Mouse (Mus musculus) thymus, adult 2 months (tissue): ENCODE measurements around the gene Rnase10. TPM values are rescaled to one million over a fixed set of nuclear protein-coding genes. Genes with fewer than 3 reads are reported as not detected.

ENCODE experiments used
- DNase-seq: peaks from one replicate; pipeline ENCODE4 v3.0.0; 2021
- H3K27ac ChIP-seq: fragments of 200-500 bp; 2 replicates; pipeline ENCODE4 v1.5.1; 2012; ENCODE audit warnings: low read length, control low read depth; ENCODE audit not compliant: control insufficient read depth, insufficient read depth
- H3K27me3 ChIP-seq: fragments of 200-500 bp; 2 replicates; pipeline ENCODE4 v1.6.1; 2012; ENCODE audit warnings: mild to moderate bottlenecking, low read length, moderate library complexity, mixed read lengths; ENCODE audit not compliant: control insufficient read depth, insufficient read depth
- H3K36me3 ChIP-seq: fragments of 200-500 bp; 2 replicates; pipeline ENCODE4 v1.6.1; 2012; ENCODE audit warnings: mild to moderate bottlenecking, low read length, moderate library complexity; ENCODE audit not compliant: control insufficient read depth, insufficient read depth
- H3K4me1 ChIP-seq: fragments of 200-500 bp; replicated peaks from 2 replicates; pipeline ENCODE4 v1.6.1; 2012; ENCODE audit warnings: low read length; ENCODE audit not compliant: control insufficient read depth, insufficient read depth
- H3K4me3 ChIP-seq: fragments of 200-500 bp; 2 replicates; pipeline ENCODE4 v1.5.1; 2012; ENCODE audit warnings: mild to moderate bottlenecking, low read length, control low read depth, moderate library complexity; ENCODE audit not compliant: control insufficient read depth, insufficient read depth
- CTCF ChIP-seq: fragments of 200-500 bp; IDR thresholded peaks from 2 replicates; pipeline ENCODE4 v1.5.1; 2012; ENCODE audit warnings: mild to moderate bottlenecking, control low read depth, low read length, moderate library complexity, borderline replicate concordance; ENCODE audit not compliant: control insufficient read depth, poor library complexity, insufficient read depth; ENCODE audit errors: extremely low read depth
- POLR2A ChIP-seq: fragments of 200-500 bp; IDR thresholded peaks from 2 replicates; pipeline ENCODE4 v1.6.1; 2012; ENCODE audit warnings: mild to moderate bottlenecking, low read length, control low read depth, moderate library complexity; ENCODE audit not compliant: control insufficient read depth, poor library complexity, insufficient read depth; ENCODE audit errors: extremely low read depth
- WGBS: fragments of 180-500 bp; shearing (Covaris S2); methylation state at CpG from one replicate; pipeline ENCODE4 v1.1.7; 2018; 5-methylcytosine and 5-hydroxymethylcytosine counted together
- polyA plus RNA-seq: library from polyadenylated mRNA; depleted of rRNA; stranded (reverse); fragments of >200 nt; gene quantifications from 2 replicates; pipeline ENCODE4 v1.2.3, GENCODE M21; 2012

Gene Rnase10
- polyA plus RNA-seq, 1 experiment, result 0.05 TPM

DNA sequence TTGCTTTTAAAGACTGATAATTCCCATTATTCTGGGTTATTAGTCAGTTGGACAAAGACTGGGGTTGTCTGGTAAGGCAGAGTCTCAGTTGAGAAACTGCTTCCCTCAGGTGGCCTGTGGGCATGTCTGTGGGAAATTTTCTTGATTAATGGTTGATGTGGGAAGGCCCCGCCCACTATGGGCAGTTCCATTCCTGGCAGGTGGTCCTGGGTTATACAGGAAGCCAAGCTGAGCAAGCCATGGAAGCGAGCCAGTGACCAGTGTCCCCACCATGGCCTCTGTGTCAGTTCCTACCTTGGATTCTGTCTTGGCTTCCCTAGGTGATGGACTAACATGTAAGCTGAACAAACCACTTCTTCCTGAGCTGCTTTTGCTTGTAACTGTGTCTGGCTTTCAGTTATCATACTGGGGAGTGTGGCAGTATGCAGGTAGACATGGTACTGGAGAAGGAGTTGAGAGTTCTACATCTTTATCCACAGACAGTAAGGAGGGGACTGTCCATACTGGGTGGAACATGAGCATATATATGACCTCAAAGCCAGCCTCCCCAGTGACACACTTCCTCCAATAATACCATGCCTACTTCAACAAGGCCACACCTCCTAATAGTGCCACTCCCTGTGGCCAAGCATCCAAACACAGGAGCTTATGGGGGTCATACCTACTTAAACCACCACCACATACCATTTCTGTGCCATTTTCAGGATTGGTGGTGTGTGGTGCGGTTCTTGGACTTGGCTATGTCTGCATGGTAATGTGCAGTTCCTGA lies 20.0 kb downstream of the Rnase10 start:
- Histone ChIP-seq H3K27ac (no peak overlapping the region), H3K27me3 (no peaks in the 10 kb centered on the region), H3K4me3 (no peak overlapping the region), H3K4me1 (no peaks in the 10 kb centered on the region), H3K36me3 (no peaks in the 10 kb centered on the region)
- 76% methylated on average over 3 of the region's 3 CpGs for WGBS
- TF ChIP-seq CTCF (no peak), POLR2A (no peak)
- no peak for DNase-seq

- 89% methylated on average over 1 of the region's 1 CpGs for WGBS
- TF ChIP-seq CTCF (no peak), POLR2A (no peak)
- no peak for DNase-seq
- Histone ChIP-seq H3K36me3 (no peaks in the 10 kb centered on the region), H3K4me3 (no peak overlapping the region), H3K27ac (no peak overlapping the region), H3K4me1 (no peaks in the 10 kb centered on the region), H3K27me3 (no peaks in the 10 kb centered on the region)
Measured at GRCm38 (mm10) chr14:51035206-51035605, 27.7 kb downstream of the Rnase10 start.

GRCm38 (mm10) chr14:51036214-51036613 lies 28.7 kb downstream of the Rnase10 start:
- Histone ChIP-seq H3K4me1 (no peaks in the 10 kb centered on the region), H3K27me3 (no peaks in the 10 kb centered on the region), H3K4me3 (no peak overlapping the region), H3K36me3 (no peaks in the 10 kb centered on the region), H3K27ac (no peak overlapping the region)
- TF ChIP-seq CTCF (no peak), POLR2A (no peak)
- DNase-seq, result no peak
- 69% methylated on average over 4 of the region's 4 CpGs for WGBS

GRCm38 (mm10) chr14:51041769-51042168 lies 34.2 kb downstream of the Rnase10 start, which contains the start of gene Rnase9:
Gene Rnase9 (minus strand): TSS chr14:51041869.
- Histone ChIP-seq H3K27ac (no peak within 1 kb of the TSS), H3K4me1 (no peaks in the 10 kb centered on the region), H3K27me3 (no peaks in the 10 kb centered on the region), H3K36me3 (no peaks in the 10 kb centered on the region), H3K4me3 (no peak within 1 kb of the TSS)
- 91% methylated on average over 6 of the region's 6 CpGs for WGBS
- no peak for DNase-seq
- no peak for TF ChIP-seq POLR2A
- no peak for TF ChIP-seq CTCF

GRCm38 (mm10) chr14:51047846-51048245 lies 40.3 kb downstream of the Rnase10 start:
- Histone ChIP-seq H3K27me3 (no peaks in the 10 kb centered on the region), H3K36me3 (no peaks in the 10 kb centered on the region), H3K4me1 (no peaks in the 10 kb centered on the region), H3K27ac (no peak overlapping the region), H3K4me3 (no peak overlapping the region)
- DNase-seq, result no peak
- 7% methylated on average over 5 of the region's 5 CpGs for WGBS
- TF ChIP-seq CTCF, result no peak
- TF ChIP-seq POLR2A, result no peak

DNA sequence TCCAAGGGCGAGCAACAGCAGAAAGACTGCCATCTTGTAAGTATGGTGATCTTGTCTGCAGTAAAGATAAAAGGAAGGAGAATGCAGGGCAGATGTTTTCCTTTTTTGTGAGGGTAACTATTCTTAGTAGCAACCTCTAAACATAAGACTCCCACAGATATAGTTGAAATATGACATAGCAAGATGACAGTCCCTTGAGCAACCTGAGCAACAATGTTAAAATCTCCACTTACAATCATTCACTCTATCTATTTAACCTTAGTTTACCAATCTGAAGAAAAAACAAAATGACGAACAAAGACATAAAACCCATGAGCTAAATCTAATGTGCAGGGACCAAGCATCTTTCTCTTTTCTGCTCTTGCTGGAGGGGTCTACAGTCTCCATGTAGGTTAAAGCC lies 42.5 kb downstream of the Rnase10 start, which contains the start of gene Rnase11:
Gene Rnase11, minus strand, starts transcription at position 101 of the 400 bp plus-strand sequence.
- H3K4me1 ChIP-seq, result no peaks in the 10 kb centered on the region
- TF ChIP-seq POLR2A (no peak), CTCF (no peak)
- H3K27me3 ChIP-seq, result no peaks in the 10 kb centered on the region
- no peaks in the 10 kb centered on the region for H3K36me3 ChIP-seq
- no peak within 1 kb of the TSS for H3K27ac ChIP-seq
- 84% methylated on average over 2 of the region's 2 CpGs for WGBS
- no peak for DNase-seq
- H3K4me3 ChIP-seq, result no peak within 1 kb of the TSS

GRCm38 (mm10) chr14:51051941-51052340 lies 44.4 kb downstream of the Rnase10 start:
- no peaks in the 10 kb centered on the region for H3K36me3 ChIP-seq
- TF ChIP-seq POLR2A, result no peak
- TF ChIP-seq CTCF, result no peak
- H3K27me3 ChIP-seq, result no peaks in the 10 kb centered on the region
- H3K4me3 ChIP-seq, result no peak overlapping the region
- no peak for DNase-seq
- 83% methylated on average over 5 of the region's 5 CpGs for WGBS
- H3K4me1 ChIP-seq, result no peaks in the 10 kb centered on the region
- no peak overlapping the region for H3K27ac ChIP-seq

GRCm38 (mm10) chr14:51053176-51053575 lies 45.6 kb downstream of the Rnase10 start:
- no peak for TF ChIP-seq POLR2A
- no peak for TF ChIP-seq CTCF
- WGBS, result 94% methylated on average over 5 of the region's 5 CpGs
- Histone ChIP-seq H3K4me3 (no peak overlapping the region), H3K27ac (no peak overlapping the region), H3K4me1 (no peaks in the 10 kb centered on the region), H3K36me3 (no peaks in the 10 kb centered on the region), H3K27me3 (no peaks in the 10 kb centered on the region)
- no peak for DNase-seq
